8 mouse cellular contexts compared by ENCODE assay signal in genomic region chr13:94306277-94306967, GRCm38 (mm10). TPM values are rescaled to one million over a fixed set of nuclear protein-coding genes. Genes with fewer than 3 reads are reported as not detected.
DNase-seq lines count a peak whose midpoint lies in the region; ATAC-seq lines count a peak whose summit lies in the region.

No protein-coding gene starts in this region.

- no peaks in the 10 kb centered on the region for H3K4me1 ChIP-seq in kidney, embryonic 14.5 days (ENCODE audit: control insufficient read depth, insufficient read depth, low read length)
- peaks cover 7% of the 10 kb centered on the region for H3K4me1 ChIP-seq in heart, embryonic 10.5 days

- H3K4me2 ChIP-seq in kidney, embryonic 14.5 days (replicated peaks; ENCODE audit: low read depth, low read length), result peak overlapping the region; percentile 43

- H3K36me3 ChIP-seq in kidney, embryonic 14.5 days (ENCODE audit: control insufficient read depth, insufficient read depth, low read length), result no peaks in the 10 kb centered on the region
- no peaks in the 10 kb centered on the region for H3K36me3 ChIP-seq in heart, embryonic 10.5 days

- H3K9ac ChIP-seq in kidney, embryonic 14.5 days (ENCODE audit: low read depth, low read length), result peak overlapping the region; percentile 36; the same call in 1 of the 2 replicates

- H3K4me3 ChIP-seq in kidney, embryonic 14.5 days (ENCODE audit: low read length), result peak overlapping the region; percentile 24
- H3K4me3 ChIP-seq in heart, embryonic 10.5 days, result peak overlapping the region; percentile 50

- H3K9me3 ChIP-seq in kidney, embryonic 14.5 days (ENCODE audit: control insufficient read depth, low read length), result no peaks in the 10 kb centered on the region
- H3K9me3 ChIP-seq in heart, embryonic 10.5 days, result no peaks in the 10 kb centered on the region

- H3K27ac ChIP-seq in kidney, embryonic 14.5 days (ENCODE audit: low read depth, low read length), result no peak overlapping the region
- H3K27ac ChIP-seq in heart, embryonic 10.5 days, result peak overlapping the region; percentile 56

- 40% methylated on average over 18 of the region's 18 CpGs for WGBS in kidney, embryonic 14.5 days
- 48% methylated on average over 18 of the region's 18 CpGs for WGBS in heart, embryonic 10.5 days

- no peaks in the 10 kb centered on the region for H3K27me3 ChIP-seq in kidney, embryonic 14.5 days (ENCODE audit: control insufficient read depth, insufficient read depth, low read length)
- H3K27me3 ChIP-seq in heart, embryonic 10.5 days (ENCODE audit: insufficient read depth, poor library complexity, severe bottlenecking), result no peaks in the 10 kb centered on the region

- peak; percentile 94 for ATAC-seq in kidney, embryonic 14.5 days (ENCODE audit: low FRiP score, low TSS enrichment)
- no peak for ATAC-seq in inflammation-experienced regulatory T-cells, adult 6 months

- DNase-seq in kidney, adult 11 months, result no peak
- peak; percentile 59 for DNase-seq in embryo, embryonic 9.5 days (ENCODE audit: extremely low spot score)
- DNase-seq in heart, embryonic 10.5 days (ENCODE audit: low spot score), result peak; percentile 81
- peak; percentile 4 to 31 for DNase-seq in kidney, postnatal 36 days
- DNase-seq in lung, postnatal 10 days, result peak; percentile 65
- peak; percentile 30 for DNase-seq in retina, embryonic 14.5 days (ENCODE audit: low spot score)

RNA-seq across cellular contexts. Expression of gene Scamp1, which starts 20.8 kb away (rescaled TPM):
- polyA plus RNA-seq in kidney, embryonic 14.5 days (2014; fragmentation: Nextera tagmentation; extraction: Ambion mirVana), result 17.7 and 34.4 TPM in 2 replicates
- 25.7 and 26.9 TPM in 2 replicates for polyA plus RNA-seq in heart, embryonic 10.5 days (2016; fragmentation: Nextera tagmentation; extraction: Ambion mirVana)
- 1 to 10 TPM; 1.1 to 2.8 (median 2.7) TPM for polyA plus RNA-seq in inflammation-experienced regulatory T-cells, adult 6 months (2017; shearing (Covaris generic))

RNA-seq across cellular contexts. Expression of gene Ap3b1, which starts 52.3 kb away (rescaled TPM):
- 28.6 and 51.4 TPM in 2 replicates for polyA plus RNA-seq in kidney, embryonic 14.5 days (2014; fragmentation: Nextera tagmentation; extraction: Ambion mirVana)
- polyA plus RNA-seq in heart, embryonic 10.5 days (2016; fragmentation: Nextera tagmentation; extraction: Ambion mirVana), result 37.3 and 38.8 TPM in 2 replicates
- polyA plus RNA-seq in inflammation-experienced regulatory T-cells, adult 6 months (2017; shearing (Covaris generic)), result 10 to 100 TPM; 36.2 to 40.6 (median 39.9) TPM
